Mouse (Mus musculus) lung, adult 2 months (tissue): Measurements from ENCODE around the gene Cdca7l.

Experiments
- CTCF ChIP-seq: fragments of 200-500 bp; IDR thresholded peaks from 2 replicates; pipeline ENCODE4 v1.5.1; 2011; ENCODE audit warnings: mild to moderate bottlenecking, low read length, control low read depth; ENCODE audit not compliant: insufficient read depth
- POLR2A ChIP-seq: fragments of 200-500 bp; IDR thresholded peaks from 2 replicates; pipeline ENCODE4 v1.6.1; 2011; ENCODE audit warnings: low read depth, mild to moderate bottlenecking, control low read depth, low read length, borderline replicate concordance; ENCODE audit errors: extremely low read depth

DNA sequence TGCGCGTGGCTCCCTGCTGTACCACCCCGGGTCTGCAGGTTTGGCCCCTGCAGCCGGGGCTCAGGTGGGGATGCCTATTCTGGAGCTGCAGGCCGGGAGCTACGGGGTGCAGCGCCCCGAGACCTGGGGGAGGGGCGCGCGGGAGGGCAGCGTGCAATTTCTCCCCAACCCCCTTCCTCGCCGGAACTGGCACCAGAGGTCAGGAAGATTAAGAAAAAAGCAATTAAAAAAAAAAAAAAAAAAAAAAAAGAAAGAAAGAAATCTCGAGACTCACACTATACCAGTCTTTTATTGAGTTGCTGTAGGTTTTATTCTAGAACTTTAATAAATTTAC is 40.0 kb downstream of the Cdca7l start:
- TF ChIP-seq CTCF: no peak
- no peak for TF ChIP-seq POLR2A
